ENCODE assay signal across 18 mouse cellular contexts in the genomic region with DNA sequence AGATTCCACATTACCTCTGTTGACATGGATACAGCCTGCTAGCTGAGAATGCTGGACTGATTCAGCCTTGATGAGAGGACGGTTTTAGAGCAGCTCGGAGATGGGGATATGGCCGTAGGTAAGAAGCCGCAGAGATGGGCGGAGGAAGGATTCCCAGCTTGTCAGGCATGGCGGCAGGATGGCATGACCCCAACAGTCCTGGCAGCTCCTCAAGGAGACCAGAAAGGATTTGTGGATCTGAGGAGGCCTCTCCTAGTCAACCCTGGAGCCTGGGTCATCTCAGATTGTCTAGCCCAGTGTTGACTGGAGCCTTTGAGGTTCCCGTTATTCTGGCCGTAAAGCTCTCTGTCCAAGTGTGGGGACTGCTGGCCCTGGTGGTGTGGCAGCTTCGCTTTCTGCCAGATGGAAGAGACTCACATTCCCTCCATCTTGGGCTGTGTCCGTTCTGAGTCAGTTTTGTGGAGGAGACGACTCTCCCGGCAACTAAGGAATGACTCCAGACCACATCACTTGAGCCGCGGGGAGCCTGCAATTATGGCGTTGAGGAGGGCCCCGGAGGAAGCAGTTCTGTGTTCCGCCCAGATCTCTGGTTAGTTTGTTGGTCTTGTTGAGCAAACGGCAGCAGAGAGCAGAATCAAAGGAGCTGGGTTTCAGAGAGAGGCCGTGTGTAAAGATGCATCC.
DNase-seq lines count a peak whose midpoint lies in the region; ATAC-seq and TF ChIP-seq lines count a peak whose summit lies in the region.
"Had no signal": no experiment of that assay in that cellular context is flagged by ENCODE, and none has a peak within 500 bp of the region (broad histone marks: within the 10 kb centered on the region; RNA-seq: fewer than 3 reads in every experiment).

No protein-coding gene starts in this region.

- peaks cover 15% of the 10 kb centered on the region for H3K36me3 ChIP-seq in embryonic facial prominence, embryonic 12.5 days
- H3K36me3 ChIP-seq in limb, embryonic 13.5 days = peaks cover 36% of the 10 kb centered on the region
- H3K36me3 ChIP-seq: G1E; hindbrain, embryonic 15.5 days had no signal

- no peak overlapping the region for H3K4me2 ChIP-seq in embryonic facial prominence, embryonic 12.5 days (replicated peaks)
- peak overlapping the region; percentile 19 for H3K4me2 ChIP-seq in limb, embryonic 13.5 days (replicated peaks)
- H3K4me2 ChIP-seq: forebrain, embryonic 13.5 days; hindbrain, embryonic 15.5 days; midbrain, embryonic 12.5 days had no signal

- no peak for DNase-seq in gastrocnemius, adult 2 months
- no peak for DNase-seq in gastrocnemius, postnatal 36 days
- DNase-seq in R1 (ENCODE audit: low read depth, low spot score) = peak; percentile 40
- DNase-seq in spleen, adult 18-20 months = no peak
- no peak for DNase-seq in c-Kit-positive CD71-positive TER-119-positive erythroid progenitor cells, embryonic 14.5 days (ENCODE audit: low spot score)
- DNase-seq: adrenal gland, postnatal 14 days; heart, adult 18-20 months; heart, postnatal 10 days; kidney, adult 11 months; kidney, postnatal 4 days; lung, postnatal 36 days; right cerebral cortex, postnatal 14 days had no signal

- peak overlapping the region; percentile 35 for H3K4me3 ChIP-seq in gastrocnemius, adult 2 months
- no peak overlapping the region for H3K4me3 ChIP-seq in embryonic facial prominence, embryonic 12.5 days
- no peak overlapping the region for H3K4me3 ChIP-seq in limb, embryonic 13.5 days
- H3K4me3 ChIP-seq: forebrain, embryonic 13.5 days; hindbrain, embryonic 15.5 days; midbrain, embryonic 12.5 days had no signal

- TF ChIP-seq CTCF in gastrocnemius, adult 2 months (IDR thresholded peaks at IDR 0.05) = no peak

- no peaks in the 10 kb centered on the region for H3K27me3 ChIP-seq in embryonic facial prominence, embryonic 12.5 days
- H3K27me3 ChIP-seq in limb, embryonic 13.5 days = no peaks in the 10 kb centered on the region
- H3K27me3 ChIP-seq: forebrain, embryonic 13.5 days; hindbrain, embryonic 15.5 days; midbrain, embryonic 12.5 days had no signal

- H3K27ac ChIP-seq in gastrocnemius, adult 2 months = peak overlapping the region; percentile 56
- H3K27ac ChIP-seq in embryonic facial prominence, embryonic 12.5 days = peak overlapping the region; percentile 73
- peak overlapping the region; percentile 67 for H3K27ac ChIP-seq in limb, embryonic 13.5 days
- H3K27ac ChIP-seq: forebrain, embryonic 13.5 days; hindbrain, embryonic 15.5 days; midbrain, embryonic 12.5 days had no signal

- intact Hi-C loops in gastrocnemius, adult 2 months (cut with DNase I) = no loop called here
- intact Hi-C loops in gastrocnemius, postnatal 36 days (cut with DNase I) = loop anchor here (5.0 kb wide), 1 partner anchor 35 kb away; no protein-coding TSS in a partner anchor

- ATAC-seq in embryonic facial prominence, embryonic 12.5 days (ENCODE audit: insufficient number of reproducible peaks, insufficient read depth, low FRiP score, low TSS enrichment) = no peak
- ATAC-seq in limb, embryonic 13.5 days (ENCODE audit: low FRiP score, low read depth) = no peak
- ATAC-seq: forebrain, embryonic 13.5 days had no signal

- WGBS in embryonic facial prominence, embryonic 12.5 days = 74% methylated on average over 19 of the region's 19 CpGs
- 48% methylated on average over 19 of the region's 19 CpGs for WGBS in limb, embryonic 13.5 days

- no peak overlapping the region for H3K9ac ChIP-seq in embryonic facial prominence, embryonic 12.5 days
- no peak overlapping the region for H3K9ac ChIP-seq in limb, embryonic 13.5 days
- H3K9ac ChIP-seq: forebrain, embryonic 13.5 days; hindbrain, embryonic 15.5 days; midbrain, embryonic 12.5 days had no signal

- H3K9me3 ChIP-seq in embryonic facial prominence, embryonic 12.5 days = 0 out of 2 replicates have a peak, but pooled peaks cover 3% of the 10 kb centered on the region
- H3K9me3 ChIP-seq in limb, embryonic 13.5 days = no peaks in the 10 kb centered on the region
- H3K9me3 ChIP-seq: forebrain, embryonic 13.5 days; hindbrain, embryonic 15.5 days had no signal

- peaks cover 14% of the 10 kb centered on the region; the same call in 1 of the 2 replicates for H3K4me1 ChIP-seq in embryonic facial prominence, embryonic 12.5 days
- peaks cover 24% of the 10 kb centered on the region for H3K4me1 ChIP-seq in limb, embryonic 13.5 days
- H3K4me1 ChIP-seq: forebrain, embryonic 13.5 days; hindbrain, embryonic 15.5 days; midbrain, embryonic 12.5 days had no signal
